Mouse (Mus musculus) frontal cortex, postnatal 10 days (tissue): Measurements from ENCODE around the gene Pde7b.
"Not testable (repeated sequence)": the region's sequence is repeated elsewhere in the genome, so short reads cannot be mapped to it uniquely, and the experiment has no call there.

Experiments used
- DNase-seq, 2 experiments: peaks; one replicate each; pipeline ENCODE4 v3.0.0; 2022; ENCODE audit warnings: low spot score in 2 of 2, mixed read lengths in 1 of 2

The Pde7b gene

GRCm38 (mm10) chr10:20548833-20549710, 175.8 kb downstream of the Pde7b start:
- DNase-seq: peak in 1 of 2 experiments; percentile 25

GRCm38 (mm10) chr10:20547951-20548551, 176.8 kb downstream of the Pde7b start:
- DNase-seq: peak; percentile 10 to 41

GRCm38 (mm10) chr10:20543121-20543520, 181.8 kb downstream of the Pde7b start:
- no peak for DNase-seq

DNA sequence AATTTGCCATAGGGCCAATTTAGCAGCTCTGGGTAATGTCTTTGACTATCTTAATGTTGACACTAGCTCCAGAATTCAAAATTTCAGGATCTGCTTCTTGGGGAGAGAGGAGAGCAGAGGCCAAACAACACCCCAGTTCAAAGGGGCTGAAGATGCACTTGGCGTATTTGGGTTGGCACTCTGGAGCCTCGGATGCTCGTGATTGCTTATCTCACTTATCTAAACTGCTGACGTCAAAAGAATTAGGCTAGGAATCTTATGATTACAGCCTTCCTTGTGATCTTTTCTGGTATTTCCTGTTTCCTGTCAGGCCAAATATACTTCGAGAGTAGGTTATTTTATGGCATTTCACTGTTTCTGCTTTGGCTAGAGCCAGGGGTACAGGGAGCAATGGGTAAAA, 191.1 kb downstream of the Pde7b start:
- no peak for DNase-seq

DNA sequence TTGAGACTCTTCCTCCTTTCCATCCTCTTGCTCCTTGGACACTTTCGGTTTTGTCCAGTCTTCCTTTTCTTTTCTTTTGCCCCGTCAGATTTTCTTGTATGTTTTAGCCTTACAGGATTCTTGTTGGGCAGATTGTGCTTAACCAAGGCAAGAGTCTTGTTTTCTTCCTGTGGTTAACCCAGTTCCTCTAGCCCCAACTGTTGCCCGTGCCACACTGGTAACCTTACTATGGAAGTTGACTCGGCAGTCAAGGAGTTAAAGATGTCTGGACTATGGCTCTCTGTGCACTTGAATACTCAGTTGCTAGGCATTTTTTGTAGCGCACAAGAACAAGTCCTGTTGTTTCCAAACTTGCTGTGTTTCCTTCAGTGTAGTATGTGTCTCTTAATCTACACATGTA, 193.0 kb downstream of the Pde7b start:
- DNase-seq: no peak

DNA sequence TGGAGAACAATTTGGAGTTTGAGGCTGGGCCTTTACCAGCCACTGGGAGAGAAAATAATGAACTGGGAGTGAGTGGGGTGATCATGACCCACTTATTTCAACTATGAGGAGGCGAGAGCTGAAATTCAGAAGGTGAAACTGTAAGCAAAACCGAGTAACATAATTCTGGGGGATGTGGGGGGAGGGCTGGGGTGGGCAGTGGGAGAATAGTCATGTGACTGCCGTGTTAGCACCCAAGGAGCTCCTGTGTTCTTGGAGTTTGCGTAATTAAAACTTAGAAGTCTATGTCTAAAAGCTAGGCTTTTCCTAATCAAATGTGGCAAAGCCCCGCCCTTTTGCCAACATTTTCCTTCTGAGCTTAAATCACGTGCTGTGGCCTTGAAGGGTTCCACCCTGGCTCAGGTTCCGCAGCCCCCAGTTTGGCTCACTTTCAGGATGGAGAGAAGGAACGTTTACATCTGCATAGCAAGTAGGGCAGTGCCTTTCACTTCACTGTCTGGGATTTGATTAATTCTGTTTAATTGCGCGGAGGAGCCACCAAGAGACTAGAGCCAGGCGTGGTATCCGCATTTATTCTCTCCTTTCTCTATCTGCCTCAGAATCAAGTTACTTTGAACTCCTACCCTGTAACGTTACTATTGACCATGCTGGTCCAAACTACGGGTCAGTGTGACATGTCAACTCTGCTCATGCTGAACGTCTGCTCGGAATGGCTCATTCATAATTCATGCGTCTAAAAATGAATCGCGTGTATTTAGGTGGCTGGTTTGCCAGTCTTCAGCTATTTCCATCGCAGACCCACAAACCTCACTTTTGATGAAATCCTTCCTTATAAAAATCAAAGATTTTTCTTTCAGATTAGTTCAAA, 196.1 kb downstream of the Pde7b start:
- peak; percentile 20 to 36 for DNase-seq

- DNase-seq: no peak
These were observed 197.1 kb downstream of the Pde7b start for GRCm38 (mm10) chr10:20527737-20528136.

DNA sequence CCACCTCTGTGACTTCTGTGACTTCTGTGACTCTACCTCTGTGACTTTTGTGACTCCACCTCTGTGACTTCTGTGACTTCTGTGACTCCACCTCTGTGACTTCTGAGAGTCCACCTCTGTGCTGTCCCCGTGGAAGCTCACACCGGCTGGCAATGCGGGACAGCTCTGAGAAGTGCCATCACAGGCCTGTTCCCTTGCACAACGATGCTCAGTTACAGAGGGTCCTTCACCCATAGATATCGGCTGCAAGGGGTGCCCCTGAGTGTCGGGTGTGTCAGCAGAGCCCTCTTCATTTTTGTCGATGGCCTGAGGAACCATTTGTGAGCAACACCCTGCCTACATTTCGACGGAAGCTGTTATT, 206.4 kb downstream of the Pde7b start:
- DNase-seq: no peak

- DNase-seq: not testable (repeated sequence)
These were observed 206.9 kb downstream of the Pde7b start for GRCm38 (mm10) chr10:20517756-20518528.

- no peak for DNase-seq
These were observed 211.0 kb downstream of the Pde7b start for GRCm38 (mm10) chr10:20513891-20514290.

DNA sequence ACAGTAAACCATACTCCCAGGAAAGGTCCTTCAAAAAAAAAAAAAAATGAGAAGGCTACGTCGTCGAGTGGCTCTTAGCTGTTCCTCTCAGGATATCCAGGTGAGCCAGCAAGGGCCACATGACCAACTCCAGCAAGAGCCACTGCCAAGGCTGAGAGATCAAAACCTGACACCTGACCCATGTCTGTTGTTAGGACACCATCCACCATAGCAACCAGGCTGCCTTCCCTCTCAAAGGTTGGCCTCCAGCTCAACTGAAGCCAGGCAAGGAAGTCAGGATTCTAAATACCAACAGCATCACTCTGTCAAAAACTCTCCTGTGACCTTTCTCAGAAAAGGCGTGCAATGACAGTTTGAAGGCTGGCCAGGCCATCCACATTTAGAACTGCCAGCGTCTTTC, 211.4 kb downstream of the Pde7b start:
- DNase-seq: no peak

DNA sequence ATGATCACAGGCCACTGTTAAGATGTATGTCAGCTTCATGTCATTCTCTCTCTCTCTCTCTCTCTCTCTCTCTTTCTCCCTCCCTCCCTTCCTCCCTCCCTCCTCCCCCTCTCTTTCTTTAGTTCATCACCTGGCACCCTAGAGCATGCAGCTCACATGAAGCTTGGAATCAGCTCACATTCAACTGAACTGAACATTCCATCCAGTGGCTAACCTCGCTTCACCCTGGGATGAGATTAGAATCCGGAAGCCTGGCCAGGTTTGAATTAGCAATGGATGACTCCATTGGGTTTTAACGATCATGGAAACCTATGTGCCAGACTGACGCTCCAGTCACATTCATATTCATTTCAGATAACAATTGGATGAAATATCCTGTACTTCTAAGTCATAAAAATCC, 215.1 kb downstream of the Pde7b start:
- no peak for DNase-seq

DNA sequence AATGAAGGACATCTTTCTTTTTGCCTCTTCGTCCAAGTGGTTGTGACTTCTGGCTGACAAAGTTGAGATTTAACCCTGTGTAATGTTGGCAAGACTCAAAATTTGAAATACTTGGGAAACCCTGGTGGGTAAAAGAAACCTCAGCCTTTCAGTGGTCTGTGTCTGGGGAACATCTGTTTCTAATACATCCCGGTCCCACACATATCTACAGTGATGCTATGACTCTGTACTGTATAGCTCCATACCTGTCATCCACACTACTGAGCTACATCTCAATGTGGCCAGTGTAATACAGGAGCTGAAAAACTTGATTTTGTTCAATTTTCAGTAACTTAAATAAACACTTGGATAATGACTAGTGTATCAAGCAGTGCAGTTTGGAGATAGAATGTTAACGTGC, 216.4 kb downstream of the Pde7b start:
- DNase-seq: no peak

GRCm38 (mm10) chr10:20507732-20508412, 217.0 kb downstream of the Pde7b start:
- DNase-seq: no peak

DNA sequence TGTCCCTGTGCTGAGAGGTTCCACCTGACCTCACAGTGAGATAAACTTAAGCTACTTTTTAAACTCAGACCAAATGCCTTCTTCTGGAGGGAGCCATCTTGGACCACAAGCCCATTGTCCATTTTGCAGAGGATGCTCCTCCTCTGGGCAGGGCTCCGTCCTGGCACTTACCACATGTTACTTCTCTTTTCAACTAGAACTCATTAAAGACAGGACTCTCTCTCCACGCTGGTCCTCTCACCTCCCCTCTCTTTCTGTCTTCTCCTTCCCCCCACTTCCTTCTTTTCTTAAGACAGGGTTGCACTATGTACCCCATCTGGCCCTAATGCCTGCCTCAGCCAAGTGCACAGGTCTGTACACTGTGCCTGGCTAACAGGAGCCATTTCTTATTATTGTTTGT, 217.8 kb downstream of the Pde7b start:
- DNase-seq: no peak

- no peak for DNase-seq
These were observed 219.4 kb downstream of the Pde7b start for GRCm38 (mm10) chr10:20505454-20505853.

DNA sequence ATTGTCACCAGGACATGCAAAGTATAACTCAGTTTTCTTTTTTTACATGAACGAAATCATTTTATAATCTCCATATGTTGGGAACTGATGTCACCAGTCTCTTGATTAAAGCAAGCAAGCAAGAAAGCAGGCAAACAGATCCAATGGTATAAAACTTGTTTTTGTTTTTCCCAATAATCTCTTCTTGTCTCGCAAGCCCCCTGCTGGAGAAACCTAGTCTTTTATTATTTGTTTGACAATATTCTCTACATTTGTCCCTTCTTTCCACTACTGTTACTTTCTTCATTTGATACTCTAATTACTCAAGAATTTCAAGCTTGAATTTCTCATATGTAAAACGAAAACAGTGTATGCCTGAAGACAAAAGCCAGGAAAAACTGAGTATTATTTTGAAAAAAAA, 220.1 kb downstream of the Pde7b start:
- no peak for DNase-seq

- no peak for DNase-seq
These were observed 221.4 kb downstream of the Pde7b start for GRCm38 (mm10) chr10:20503265-20504025.

GRCm38 (mm10) chr10:20501221-20501620, 223.7 kb downstream of the Pde7b start:
- DNase-seq: no peak

- DNase-seq: no peak
These were observed 229.8 kb downstream of the Pde7b start for GRCm38 (mm10) chr10:20495051-20495450.
